Mouse (Mus musculus): ENCODE results near the gene Cinp.
"Not testable (repeated sequence)": the region's sequence is repeated elsewhere in the genome, so short reads cannot be mapped to it uniquely, and the experiment has no call there.

The Cinp gene

DNA sequence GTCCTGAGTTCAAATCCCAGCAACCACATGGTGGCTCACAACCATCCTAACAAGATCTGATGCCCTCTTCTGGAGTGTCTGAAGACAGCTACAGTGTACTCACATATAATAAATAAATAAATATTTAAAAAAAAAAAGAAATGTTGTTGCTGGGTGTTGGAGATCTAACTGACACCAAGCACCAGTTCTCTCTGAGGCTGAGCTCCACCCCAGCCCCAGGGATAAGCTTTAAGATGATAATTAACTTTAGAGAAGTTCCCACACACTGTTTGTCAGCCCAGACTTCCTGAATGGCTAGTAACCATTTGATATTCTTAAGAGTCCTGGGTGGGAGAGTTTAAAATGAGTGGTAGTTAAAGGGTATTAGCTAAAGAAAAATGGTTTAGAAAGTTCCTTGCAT lies 28.7 kb downstream of the Cinp start:
- in situ Hi-C loops (cut with MseI, MboI) = no loop called here

DNA sequence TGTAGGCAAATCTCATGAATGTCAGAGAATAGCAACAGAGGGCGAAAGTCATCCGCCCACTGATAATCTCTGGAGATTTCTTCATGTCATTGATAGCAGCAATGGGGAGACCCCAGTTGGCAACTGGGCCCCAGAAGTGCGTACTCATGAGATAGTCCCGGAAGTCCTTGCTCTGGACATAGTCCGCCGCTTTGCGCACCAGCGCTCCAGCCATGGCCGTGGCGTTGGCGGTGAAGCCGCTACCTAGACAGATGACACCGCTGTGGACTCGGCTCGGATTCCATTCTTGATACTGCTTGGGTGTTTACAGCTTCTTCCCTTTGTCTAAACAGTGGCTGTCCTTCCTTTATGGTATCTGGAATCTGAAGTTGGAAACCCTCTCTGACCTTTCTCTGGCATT lies 30.3 kb downstream of the Cinp start:
- in situ Hi-C loops (cut with MseI, MboI) = not testable (repeated sequence)

DNA sequence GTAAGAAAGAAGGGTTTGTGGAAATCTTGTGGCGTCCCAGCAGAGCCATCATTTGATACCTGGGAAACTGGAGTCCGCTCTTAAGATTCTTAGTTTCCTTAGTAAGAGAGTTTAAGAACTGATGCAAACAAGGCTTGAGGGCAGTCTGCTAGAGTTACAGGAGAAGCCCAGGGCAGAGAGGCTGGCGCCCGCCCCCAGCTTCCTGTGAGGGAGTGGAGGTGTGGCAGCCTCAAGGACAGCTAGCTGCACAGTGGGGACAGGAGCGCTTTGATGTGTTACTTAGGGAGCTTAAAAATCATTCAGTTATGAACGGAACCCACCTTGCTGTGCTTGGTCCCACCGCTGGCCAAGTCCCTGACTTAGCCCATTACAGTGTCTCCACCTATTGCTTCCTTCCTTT lies 31.7 kb downstream of the Cinp start:
- in situ Hi-C loops (cut with MseI, MboI) = no loop called here

DNA sequence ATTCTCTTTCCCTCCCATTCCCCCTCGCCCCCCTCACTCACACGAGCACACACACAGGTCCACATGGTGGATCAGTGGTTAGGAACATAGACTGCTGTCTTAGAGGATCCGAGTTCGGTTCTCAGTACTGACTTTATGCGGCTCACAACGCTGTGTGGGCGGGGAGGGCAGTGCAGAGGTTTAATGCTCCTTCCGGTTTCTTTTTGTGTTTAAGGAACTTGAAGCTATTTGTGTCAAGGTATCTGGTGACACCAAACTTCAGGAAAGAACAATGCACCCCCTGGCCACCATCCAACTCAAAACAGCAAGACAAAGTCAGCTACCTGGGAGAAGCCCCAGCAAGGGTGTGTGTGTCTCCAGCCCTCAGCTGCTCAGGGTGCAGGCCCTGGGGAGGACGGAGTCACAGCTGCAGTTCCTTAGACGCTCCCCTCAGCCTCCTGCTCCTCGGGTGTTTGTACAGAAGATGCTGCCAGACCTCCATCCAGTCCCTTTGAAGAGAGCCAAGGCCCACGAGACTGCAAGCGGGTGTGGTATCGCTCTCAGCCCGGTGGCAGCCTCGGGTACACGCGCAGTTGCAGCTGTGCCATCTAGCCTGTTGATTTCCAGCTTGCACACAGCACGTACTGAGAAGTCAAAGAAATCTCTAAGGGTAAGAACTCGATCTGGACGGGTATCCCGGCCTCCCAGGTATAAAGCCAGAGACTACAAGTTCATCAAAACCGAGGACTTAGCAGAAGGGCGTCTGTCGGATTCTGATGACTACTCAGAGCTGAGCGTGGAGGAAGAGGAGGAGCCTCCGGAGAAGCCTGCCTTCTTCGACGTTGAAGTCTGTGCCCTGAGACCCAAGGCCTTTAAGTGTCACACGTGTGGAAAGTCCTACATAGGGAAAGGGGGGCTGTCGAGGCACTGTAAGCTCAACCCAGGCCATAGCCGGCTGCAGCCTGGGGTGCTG lies 33.9 kb downstream of the Cinp start:
- in situ Hi-C loops (cut with MseI, MboI) = no loop called here

DNA sequence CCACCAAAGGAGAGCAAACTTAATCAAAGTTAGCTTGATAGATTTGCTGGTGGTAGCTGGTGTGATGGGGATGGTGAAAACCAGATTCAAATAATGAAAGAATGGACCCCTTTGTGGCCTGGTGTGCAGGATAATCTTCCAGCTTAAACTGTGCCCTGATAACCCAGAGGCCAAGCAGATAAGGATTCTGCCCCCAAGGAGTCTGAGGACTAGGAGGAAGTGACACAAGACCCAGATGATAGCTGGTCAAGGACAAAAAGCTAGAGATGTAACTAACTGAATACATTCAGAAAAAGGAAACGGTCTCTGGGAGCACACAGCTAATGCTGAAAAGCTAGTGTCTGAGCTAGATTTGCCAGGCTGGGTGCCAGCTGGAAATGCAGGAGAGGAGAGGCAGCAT lies 37.0 kb downstream of the Cinp start:
- in situ Hi-C loops (cut with MseI, MboI) = no loop called here

DNA sequence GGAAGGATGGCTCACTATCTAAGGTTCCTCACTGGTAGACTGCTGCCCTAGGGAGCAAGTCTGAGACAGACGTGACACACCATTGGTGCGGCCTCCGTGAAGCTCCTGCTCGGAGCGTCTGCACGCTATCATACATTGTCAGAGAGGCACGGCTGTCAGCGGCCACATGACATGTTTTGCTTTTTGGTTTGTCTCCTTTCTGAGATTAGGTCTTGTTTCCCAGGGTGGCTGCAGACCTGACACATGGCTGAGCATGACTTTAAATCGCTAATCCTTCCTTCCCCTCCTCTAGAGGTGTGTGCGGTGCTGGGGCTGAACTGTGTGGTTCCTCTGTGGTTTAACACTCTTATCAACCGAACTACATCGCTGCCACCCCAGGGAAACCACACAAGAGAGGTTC lies 37.5 kb downstream of the Cinp start:
- in situ Hi-C loops (cut with MseI, MboI) = no loop called here

DNA sequence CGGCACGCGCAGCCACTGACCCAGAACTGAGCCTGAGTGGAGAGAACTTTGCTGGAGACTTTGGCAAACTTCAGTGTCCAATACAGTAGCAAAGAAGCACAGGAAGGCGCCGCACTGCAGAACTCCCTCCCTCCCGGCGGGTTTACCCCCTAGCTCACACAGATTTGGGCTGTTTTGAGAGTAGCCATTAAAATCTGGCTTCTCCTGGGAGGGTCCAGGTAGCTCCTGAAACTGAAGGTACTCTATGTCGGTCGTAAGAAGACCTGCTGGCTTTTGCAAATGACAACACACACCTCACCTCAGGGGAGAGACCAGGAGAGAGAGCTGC lies 38.1 kb downstream of the Cinp start:
- in situ Hi-C loops (cut with MseI, MboI) = no loop called here

DNA sequence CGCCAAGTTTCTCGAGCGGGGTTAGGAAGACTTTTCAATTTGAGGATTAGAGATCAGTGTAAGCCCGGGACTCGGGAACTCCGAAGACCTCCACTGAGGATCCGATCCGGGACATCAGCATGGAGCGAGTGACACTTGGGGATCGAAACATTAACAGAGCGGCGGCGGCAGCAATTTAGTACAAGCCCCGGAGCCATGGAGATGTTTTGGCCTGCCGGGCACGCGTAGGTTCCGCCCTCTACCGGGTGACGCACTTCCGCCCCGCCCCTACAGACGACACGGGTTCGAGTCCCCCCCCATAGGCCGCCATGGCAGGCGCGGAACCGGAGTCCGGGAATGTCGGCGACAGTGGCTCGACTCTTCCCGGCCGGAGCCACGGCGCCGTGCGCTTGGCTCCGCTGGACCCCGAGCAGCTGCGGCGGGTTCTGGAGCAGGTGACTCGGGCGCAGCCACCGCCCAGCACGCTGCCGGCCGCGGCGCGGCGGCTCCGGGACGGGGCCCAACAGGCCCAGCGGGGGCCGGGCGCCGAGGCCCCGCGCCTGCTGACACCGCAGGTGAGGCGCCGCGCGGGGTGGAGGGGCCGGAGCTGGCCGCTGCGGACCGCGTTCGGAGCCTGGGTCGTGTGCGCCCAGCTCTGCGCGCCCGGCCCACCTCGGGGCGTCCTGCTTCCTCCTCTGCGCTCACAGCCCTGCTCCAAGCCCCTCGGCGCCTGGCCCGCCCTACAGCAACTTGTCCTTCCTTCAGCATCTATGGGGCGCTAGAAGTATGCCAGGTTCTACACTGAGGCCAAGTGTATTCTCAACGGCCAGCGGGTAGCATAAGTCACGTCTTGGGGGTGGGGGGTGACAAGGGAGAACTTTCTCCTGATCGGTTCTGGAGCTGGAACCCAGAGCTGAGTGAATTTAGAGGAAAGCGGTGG lies 38.7 kb downstream of the Cinp start, which contains the start of gene Zfp839:
Gene Zfp839, plus strand, starts transcription at position 244 of the 919 bp plus-strand sequence.
- in situ Hi-C loops (cut with MseI, MboI) = no loop called here

DNA sequence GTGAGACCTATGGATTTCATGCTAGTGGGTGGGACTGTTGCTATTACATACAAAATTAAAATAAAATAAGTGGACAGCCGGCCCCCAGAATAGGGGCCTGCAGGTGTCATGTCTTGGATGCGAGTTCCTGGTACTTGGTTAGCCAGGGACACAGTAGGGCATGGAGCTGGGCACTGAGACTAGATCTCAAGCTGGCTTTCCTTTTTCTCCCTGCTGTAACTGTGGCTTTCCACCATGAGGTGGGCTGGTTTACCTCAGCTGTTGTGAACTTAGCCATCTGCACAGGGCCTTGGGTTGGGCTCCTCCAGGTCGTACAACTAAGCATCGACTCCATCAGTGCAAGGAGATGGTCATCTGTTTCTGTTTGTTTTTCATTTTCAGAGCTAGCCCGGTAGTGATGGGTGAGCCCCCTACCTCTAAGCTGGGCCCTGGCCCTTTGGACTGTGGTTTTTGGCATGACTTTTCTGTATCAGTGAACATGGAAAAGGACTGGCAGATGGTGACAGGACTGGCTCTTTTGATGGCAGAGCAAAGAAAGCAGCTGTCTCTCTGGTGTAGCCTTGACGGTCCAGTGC lies 42.7 kb downstream of the Cinp start:
- in situ Hi-C loops (cut with MseI, MboI) = loop anchor here in 1 of 2 experiments (10.0 to 25.0 kb wide), 3 partner anchors 111 to 409 kb away; partner anchors contain the start of genes Ppp2r5c and Wdr20

DNA sequence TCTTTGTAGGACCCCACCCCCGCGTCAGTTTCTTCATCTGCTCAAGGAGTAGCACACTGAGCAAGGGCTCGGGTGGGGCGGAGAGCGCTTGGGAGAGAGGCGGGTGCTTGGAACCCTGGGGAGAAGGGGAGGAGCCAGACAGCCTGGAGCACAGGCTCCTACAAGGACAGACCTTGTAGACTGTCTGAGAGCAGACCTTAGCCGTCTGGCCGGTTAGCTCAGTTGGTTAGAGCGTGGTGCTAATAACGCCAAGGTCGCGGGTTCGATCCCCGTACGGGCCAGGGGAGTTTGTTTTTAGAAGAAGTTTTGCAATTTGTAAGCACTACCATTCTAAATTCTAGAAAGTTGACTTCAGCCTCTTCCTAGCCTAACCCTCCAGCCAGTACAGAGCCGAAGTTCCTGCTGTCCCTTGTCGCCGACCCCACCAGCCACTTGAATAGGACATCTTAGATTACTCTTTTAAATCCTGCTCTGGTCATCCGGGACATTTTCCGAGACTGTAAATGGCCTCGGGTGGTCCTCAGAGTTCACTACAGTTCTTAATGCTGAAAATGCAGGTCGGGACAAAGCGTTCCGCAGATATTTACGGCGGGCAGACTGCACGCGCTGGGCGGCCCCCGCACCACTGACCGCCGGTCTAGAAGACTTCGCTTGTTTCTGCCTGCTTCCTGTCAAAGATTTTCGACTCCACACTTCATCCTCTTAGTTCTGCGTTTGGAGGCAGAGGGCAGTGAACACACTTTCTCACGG lies 43.6 kb downstream of the Cinp start:
- in situ Hi-C loops (cut with MseI, MboI) = loop anchor here in 1 of 2 experiments (10.0 to 25.0 kb wide), 3 partner anchors 111 to 408 kb away; partner anchors contain the start of genes Ppp2r5c and Wdr20

DNA sequence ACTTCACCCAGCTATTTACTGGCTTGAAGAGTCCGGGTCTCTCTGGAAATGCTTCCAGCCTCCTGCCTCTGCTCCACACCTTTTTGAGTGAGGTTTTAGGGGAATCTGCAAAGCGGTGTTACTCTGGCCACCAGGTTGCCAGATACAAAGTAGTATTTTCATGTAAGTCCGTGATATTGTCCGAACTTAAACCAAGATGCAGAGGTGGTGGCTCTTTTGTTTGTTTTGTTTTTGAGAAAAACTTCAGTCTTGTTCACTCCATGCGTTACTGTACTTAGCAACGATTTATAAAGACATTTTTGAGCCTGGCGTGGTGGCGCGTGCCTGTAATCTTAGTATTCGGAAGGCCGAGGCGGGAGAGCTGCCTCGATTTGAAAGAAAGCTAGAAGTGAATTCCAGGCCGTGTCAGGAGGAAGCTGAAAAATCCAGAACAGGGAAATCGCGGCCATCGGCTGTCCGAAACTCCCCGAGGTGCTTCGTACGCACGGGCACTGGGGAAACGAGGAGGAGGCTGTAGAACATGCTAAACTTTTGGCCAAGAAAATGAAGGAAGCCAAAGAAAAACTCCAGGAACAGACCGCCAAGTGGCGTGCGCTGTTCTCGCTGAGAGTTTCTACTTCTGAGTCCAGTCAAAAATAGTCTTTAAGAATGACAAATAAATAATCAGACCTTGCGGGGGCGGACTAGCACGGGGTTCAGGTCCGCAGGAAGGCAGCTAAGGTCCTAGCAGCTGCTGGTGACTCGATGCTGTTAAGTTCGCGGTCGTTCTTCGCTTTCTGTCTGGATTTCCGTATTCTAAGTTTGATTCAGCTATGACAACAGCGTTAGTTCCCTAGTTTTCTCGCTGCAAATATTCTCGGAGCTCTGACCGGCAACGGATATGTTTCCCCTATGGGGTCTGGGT lies 44.5 kb downstream of the Cinp start:
- in situ Hi-C loops (cut with MseI, MboI) = loop anchor here in 1 of 2 experiments (10.0 to 25.0 kb wide), 3 partner anchors 110 to 407 kb away; partner anchors contain the start of genes Ppp2r5c and Wdr20

DNA sequence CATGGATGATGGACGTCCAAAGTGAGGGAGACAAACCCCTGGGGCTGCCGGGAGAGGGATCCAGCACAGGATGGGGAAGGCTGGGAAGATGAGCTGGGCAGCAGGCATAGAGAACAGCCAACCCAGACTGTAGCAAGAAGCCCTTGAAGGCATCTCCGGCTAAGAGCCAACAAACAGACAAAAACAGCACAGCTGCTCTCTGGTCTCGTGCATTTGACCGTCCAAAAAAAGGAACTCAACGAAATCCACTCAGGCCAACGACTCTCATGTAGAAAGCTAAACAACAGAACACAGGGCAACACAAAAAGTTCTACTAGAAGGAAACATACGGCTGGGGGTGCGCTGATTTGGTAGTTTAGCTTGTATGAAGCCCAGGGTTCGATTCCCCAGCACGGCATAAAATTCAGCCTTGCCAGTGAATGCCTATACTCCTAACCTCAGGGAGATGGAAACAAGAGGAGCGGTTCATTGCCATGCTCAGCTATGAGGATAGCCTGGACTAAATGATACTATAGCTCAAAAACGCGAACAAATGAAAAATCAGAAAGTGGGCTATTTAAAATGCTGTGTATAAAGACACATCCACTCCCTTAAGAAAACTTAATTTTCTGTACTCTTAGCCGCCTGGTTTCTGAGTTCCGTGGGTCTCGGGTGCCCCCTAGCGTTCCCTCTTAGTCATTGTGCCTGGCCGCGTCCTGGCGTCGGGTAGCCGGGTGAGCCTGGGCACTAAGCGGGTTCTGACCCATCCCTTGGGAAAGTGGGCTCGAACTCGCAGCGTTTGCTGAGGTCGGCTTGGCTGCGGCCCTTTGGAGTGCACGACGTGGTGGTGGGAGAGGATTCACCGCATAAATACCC lies 45.5 kb downstream of the Cinp start:
- in situ Hi-C loops (cut with MseI, MboI) = loop anchor here in 1 of 2 experiments (10.0 to 25.0 kb wide), 3 partner anchors 109 to 406 kb away; partner anchors contain the start of genes Ppp2r5c and Wdr20

DNA sequence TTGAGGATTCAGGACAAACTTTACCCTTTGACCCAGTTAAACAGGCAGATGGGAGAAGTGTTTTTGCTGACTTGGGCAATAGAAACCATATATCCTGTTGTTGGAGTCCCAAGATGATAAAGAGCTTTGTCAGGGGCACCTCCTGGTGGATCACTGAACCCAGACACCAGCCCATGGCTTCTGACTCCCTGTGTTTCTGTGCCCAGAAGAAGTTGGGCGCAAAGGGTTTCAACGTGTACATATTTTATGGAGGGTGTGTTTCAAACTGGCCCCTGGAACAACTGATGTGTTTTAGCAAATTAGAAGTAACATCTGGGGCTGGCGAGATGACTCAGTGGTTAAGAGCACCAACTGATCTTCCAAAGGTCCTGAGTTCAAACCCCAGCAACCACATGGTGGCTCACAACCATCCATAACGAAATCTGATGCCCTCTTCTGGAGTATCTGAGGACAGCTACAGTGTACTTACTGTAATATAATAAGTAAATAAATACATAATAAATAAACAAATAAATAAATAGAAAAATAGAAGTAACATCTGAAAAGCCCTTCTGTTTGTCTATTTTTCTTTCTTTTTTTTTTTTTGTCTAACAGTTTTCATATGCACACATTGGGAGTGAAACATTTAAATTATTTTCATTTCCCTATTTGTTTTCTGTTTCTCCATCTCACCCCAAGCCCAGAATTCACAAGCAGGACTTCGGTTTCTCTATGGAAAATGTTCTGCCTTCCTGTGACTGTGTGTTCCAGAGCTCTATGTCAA lies 47.0 kb downstream of the Cinp start:
- in situ Hi-C loops (cut with MseI, MboI) = loop anchor here in 1 of 2 experiments (10.0 to 25.0 kb wide), 3 partner anchors 107 to 405 kb away; partner anchors contain the start of genes Ppp2r5c and Wdr20

DNA sequence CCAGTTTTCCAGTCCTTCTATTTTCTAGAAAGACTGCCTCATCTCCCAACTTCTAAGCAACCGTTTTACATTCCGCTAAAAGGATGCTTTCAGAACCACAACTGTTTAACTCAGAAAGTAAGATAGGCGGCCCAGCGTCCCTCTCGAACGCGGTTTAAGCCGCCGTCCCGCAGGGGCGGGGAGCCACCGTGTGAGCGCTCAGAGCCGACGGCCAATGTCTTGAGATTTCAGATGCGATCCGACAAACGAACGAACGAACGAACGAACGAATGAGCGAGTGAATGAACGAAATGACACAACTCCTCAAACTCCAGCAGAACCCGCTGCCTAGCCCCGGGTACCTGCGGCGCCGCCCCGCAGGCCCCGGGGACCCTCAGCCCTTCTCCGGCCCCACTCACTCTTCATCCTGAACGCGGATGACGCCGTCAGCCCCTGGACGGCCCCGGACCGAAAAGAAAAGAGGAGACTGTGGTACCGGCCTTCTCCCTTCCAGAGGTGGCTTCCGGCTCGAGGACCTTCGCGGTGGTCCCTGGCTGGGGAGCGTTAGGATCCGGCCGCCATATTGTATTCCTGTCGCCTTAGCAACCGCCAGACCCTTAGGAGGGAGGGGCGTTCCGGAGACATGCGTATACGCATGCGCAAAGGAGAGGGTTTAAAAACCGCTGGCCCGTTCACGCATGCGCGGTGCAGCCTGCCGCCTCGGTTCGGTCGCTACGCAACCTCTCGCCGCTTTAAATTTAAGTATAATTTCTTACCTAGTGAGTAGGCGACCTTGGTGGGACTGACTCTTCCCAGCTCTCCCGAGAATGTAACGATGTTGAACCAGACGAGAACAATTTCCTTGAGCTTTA lies 48.4 kb downstream of the Cinp start, which contains the start of gene Mok:
Gene Mok, minus strand, starts transcription at position 592 of the 851 bp plus-strand sequence.
- in situ Hi-C loops (cut with MseI, MboI) = loop anchor here in 1 of 2 experiments (10.0 to 25.0 kb wide), 3 partner anchors 106 to 403 kb away; partner anchors contain the start of genes Ppp2r5c and Wdr20

DNA sequence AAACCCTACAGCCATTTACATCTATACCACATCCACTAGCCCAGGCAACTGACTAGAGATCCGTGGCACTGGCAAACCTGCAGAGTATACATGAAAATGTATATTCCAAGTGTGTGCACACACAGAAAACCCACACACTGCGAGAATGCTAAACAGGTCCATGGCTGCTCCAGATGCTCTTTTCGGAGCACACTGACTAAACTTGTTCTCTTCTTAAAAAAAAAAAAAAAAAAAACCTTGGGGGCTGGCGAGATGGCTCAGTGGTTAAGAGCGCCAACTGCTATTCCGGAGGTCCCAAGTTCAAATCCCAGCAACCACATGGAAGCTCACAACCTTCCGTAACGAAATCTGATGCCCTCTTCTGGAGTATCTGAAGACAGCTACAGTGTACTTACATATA lies 51.1 kb downstream of the Cinp start:
- in situ Hi-C loops (cut with MseI, MboI) = loop anchor here in 1 of 2 experiments (25.0 kb wide), 1 partner anchor 401 kb away; the partner anchor contains the start of gene Ppp2r5c

DNA sequence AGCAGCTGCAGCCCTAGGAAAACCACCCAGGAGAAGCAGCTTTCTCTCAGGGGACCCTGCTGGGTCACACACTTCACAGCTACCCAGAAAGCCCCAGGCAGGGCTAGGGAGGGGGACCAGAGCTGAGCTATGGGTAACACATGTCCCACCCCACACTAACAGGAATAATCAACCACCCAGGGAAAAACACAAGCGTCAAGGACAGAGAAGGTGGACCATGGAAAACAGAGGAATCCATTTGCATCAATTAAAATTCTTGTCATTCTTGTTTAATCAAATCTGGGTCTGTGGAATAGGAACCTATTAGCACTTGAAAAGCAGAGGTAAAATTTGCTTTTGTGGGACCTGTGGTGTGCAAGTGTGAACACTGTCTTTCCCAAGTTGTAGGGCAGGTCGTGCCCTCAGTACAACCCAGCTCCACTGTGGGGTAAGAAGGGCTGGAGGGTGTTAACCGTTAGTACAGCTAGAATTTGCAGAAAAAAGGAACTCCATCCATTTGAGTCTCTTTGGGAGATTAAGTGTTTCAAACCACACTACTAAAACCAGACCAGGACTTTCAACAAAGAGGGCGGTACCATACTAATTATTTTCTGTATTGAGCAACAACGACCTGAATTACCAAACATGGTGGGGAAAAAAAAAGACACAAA lies 51.6 kb downstream of the Cinp start:
- in situ Hi-C loops (cut with MseI, MboI) = loop anchor here in 1 of 2 experiments (25.0 kb wide), 1 partner anchor 400 kb away; the partner anchor contains the start of gene Ppp2r5c

Measured in mouse trophoblast stem cell (cell line).